Mouse (Mus musculus) adrenal gland, adult (tissue): Measurements from ENCODE around the gene Slc38a11.
A peak's percentile ranks its signal among the peaks of the same experiment; 100 is the strongest.

Experiments
- DNase-seq, 2 experiments: peaks; one replicate each; pipeline ENCODE4 v3.0.0; 2022 to 2023; ENCODE audit warnings: low spot score in 1 of 2; ENCODE audit not compliant: inconsistent age in 2 of 2

Gene Slc38a11

GRCm38 (mm10) chr2:65363828-65364497 is at the start of gene Slc38a11:
Gene Slc38a11, minus strand, starts transcription at chr2:65364034.
- DNase-seq: peak; percentile 43 to 53

DNA sequence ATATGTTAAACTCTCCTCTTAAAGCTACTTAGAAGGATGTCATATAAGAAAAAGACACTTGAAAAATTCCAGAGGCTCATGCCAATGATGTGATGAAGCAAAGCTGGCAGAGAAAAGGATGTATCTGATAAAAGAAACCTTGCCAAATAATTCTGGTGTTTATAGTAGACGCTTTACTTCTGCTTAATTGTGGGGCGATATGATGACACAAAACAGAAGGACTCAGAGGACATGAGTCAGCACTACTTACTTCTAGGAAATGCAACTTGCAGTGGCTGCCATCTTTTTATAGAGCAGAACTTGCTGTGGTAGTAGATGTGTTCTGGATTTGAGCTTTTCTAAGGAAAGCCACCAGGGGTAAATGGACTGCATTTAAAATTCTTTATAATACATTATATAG is 43.3 kb upstream of the Slc38a11 start:
- no peak for DNase-seq

GRCm38 (mm10) chr2:65405407-65405806 is 41.6 kb upstream of the Slc38a11 start:
- no peak for DNase-seq

GRCm38 (mm10) chr2:65402001-65402400 is 38.2 kb upstream of the Slc38a11 start:
- no peak for DNase-seq

DNA sequence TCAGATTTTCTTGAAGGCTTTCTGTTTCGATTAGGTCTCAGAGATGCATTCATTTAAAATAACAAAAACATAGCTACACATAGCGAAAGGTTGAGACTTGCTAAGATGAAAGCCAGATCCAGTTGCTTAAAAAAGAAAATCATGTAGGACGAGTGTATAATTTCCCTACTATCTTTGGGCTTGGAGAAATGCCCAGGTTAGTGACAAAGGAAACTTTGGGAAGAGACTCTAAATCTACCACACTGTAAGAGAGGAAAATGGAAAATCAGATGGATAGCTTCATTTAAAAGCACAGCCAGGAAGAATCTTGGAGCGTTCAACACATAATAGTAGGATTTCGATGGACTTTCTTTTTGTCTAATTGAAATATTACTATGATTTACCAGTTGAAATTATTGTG is 36.1 kb upstream of the Slc38a11 start:
- no peak for DNase-seq

GRCm38 (mm10) chr2:65396128-65396527 is 32.3 kb upstream of the Slc38a11 start:
- peak in 1 of 2 experiments; percentile 59 for DNase-seq

DNA sequence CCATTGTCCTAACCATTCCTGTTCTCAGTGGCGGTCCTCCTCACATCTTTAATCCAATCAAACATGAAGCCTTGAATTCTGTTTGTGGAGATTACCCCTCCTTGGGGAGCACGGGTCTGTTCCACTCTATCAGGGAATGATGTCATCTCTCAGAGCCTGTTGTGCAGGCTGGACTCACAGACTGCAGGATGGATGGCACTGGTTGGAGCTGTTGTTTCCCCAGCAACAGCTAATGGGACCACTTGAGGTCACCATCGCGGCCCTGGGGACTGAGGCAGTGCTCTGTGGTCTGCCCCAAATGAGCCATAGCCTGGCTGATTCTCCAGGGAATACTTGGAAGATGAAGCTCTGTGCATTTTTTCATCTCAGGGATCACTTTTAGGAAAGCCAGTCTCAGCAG is 29.2 kb upstream of the Slc38a11 start:
- DNase-seq: no peak

DNA sequence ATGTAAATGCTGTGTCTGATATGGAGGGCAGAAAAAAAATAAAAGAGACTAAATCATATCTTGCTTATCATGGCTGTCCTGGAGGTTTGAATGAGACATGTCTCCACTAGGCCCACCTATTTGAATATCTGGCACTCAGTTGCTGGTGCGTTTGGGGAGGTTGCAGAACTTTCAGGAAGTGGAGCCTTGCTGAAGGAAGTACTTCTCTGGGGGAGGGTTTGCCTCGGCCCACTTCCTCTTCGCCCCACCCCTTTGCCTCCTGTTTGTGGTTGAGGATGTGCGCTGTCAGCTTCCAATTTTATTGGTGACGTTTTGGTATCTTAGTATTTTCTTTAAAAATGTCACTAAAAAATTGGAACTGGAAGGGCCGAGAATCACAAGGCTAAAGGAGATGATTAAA is 27.5 kb upstream of the Slc38a11 start:
- no peak for DNase-seq

DNA sequence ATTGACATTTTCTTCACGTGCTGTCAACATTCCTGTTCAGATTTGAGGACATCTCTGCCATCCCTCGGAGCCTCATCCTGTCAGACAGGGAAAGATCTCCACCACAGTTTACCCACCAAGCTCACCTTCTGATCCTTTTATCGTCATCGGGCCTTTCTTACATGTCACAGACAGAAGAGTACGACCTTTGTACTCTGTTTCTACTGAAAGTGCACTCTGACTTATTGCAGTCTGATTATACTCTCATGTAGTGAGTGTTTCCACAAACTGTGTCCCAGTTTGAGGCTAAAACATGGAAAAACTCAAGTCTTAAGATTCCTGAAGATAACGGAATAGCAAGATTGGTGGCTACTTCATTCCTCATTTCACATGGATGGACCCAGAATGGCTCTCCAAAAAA is 21.0 kb upstream of the Slc38a11 start:
- DNase-seq: no peak

- DNase-seq: peak in 1 of 2 experiments; percentile 39
Observed at GRCm38 (mm10) chr2:65382485-65382884, 18.7 kb upstream of the Slc38a11 start.

DNA sequence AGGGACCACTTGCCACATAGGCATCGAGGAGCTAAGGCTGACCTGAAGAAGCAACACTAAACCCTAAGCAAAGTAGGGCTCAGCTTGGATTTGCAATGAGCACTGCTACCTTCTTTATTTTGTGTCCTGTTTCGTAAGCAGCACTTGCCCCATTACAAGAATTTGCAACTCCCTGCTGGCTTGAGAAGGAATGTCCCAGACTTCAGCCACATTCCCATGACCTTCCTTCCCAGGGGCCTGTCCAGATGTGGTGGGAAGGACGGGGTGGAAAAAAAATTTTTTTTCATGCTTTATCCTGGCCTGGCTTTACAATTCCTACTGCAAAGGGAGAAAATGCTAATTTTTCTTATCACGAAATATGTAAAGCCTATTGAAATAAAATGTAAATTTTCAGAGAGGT is 14.6 kb upstream of the Slc38a11 start:
- no peak for DNase-seq

- DNase-seq: no peak
Observed at GRCm38 (mm10) chr2:65374410-65374809, 10.6 kb upstream of the Slc38a11 start.

GRCm38 (mm10) chr2:65373076-65373475 is 9.2 kb upstream of the Slc38a11 start:
- DNase-seq: no peak

DNA sequence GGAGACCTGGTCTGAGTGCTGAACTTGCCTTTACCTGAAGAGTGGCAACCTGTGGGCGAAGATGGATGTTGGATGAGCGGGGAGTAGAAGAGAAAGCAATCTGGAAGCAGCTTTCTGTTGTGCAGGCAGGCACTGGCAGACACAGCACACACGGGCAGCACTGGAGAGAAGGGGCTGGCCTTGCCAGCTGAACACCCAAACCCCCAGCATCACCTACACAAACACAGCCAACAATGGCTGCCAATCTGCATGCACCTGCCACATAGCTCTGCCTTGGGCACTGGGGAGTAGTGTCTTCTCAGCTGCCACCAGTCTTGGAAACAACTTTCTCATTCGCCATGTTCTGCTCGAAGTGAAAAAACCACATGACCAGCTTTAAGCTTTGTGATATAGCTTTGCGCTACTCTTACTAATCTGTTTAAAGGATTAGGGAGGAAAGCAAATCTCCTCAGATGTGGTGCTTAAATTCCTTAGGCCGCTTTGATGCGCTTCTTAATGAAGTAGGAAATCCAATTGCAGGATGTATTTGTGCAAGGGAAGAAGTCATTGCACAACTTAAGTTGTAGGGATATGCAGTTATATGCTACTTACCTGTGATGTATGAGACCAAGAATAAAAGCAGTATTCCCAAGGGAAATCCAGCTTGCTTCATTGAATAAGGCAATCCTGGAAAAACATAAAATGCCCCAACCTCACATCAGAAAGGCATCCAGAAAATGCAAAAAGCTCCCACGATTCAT is 2.9 kb downstream of the Slc38a11 start:
- DNase-seq: no peak

- no peak for DNase-seq
Observed at GRCm38 (mm10) chr2:65347367-65347766, 16.5 kb downstream of the Slc38a11 start.

DNA sequence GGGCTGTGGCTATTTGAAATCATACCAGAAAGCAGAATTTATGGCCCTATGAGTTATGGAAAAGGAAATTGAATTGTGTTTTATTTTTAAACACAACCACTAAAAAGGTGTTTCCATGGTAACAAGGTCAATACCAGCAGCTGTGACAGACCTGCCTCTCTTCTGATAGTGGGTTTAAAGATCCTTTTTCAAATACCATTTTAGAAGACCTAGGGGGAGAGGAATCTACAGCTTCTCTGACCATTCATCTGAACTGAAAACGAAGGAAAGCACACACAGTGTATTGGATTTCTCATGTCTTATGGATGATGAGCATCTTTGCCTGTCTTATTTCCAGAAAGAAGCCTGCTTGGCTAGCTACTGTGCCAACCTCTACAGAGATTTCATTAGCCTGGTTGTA is 16.9 kb downstream of the Slc38a11 start:
- no peak for DNase-seq

DNA sequence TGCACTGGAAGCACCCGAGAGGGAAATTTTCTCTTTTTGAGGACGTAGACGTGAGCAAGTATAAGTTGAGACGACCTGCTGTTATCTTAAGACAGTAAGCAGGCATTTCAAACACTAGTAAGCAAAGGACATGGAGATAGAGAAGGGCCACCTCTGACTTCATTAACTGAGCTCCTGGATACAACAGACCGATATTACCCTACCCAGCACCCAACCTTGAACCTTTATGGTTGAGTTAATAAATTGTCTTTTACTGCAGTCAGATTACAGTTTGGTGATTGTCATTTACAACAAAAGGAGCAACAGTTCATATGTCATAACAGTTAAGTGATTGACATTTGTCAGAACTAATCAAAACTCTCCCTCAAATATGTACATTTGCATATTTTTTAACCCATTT is 17.8 kb downstream of the Slc38a11 start:
- no peak for DNase-seq

GRCm38 (mm10) chr2:65342057-65342456 is 21.8 kb downstream of the Slc38a11 start:
- DNase-seq: peak in 1 of 2 experiments; percentile 57

- peak in 1 of 2 experiments; percentile 32 for DNase-seq
Observed at GRCm38 (mm10) chr2:65340839-65341238, 23.0 kb downstream of the Slc38a11 start.

- DNase-seq: peak; percentile 80 to 92
Observed at GRCm38 (mm10) chr2:65337378-65338140, 26.3 kb downstream of the Slc38a11 start.

DNA sequence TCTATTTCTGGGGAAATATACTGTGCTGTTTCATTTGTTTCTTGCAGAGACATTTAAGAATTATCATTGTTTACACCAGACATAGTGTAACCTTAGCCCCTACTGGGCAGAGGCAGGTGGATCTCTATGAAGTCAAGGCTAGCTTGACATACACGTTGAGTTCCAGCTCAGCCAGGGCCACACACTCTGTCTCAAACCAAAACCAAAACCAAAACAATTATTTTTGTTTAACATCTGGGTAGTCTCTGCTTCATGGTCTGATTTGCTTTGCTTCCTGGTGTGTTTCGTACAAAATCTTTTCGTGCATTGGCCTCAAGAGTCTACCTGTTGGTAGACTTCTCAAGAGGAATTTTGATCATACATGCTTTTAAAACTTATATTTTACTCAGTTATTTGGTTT is 27.2 kb downstream of the Slc38a11 start:
- no peak for DNase-seq

- peak; percentile 71 to 76 for DNase-seq
Observed at GRCm38 (mm10) chr2:65334091-65334490, 29.7 kb downstream of the Slc38a11 start.
